Mouse (Mus musculus): Measurements from ENCODE around the gene Glul. TPM values are rescaled to one million over a fixed set of nuclear protein-coding genes. Genes with fewer than 3 reads are reported as not detected.
A peak's percentile ranks its signal among the peaks of the same experiment; 100 is the strongest.

Gene Glul
- polyA plus RNA-seq, 1 experiment, result 31.6 TPM

- no peak overlapping the region for H3K4me3 ChIP-seq (ENCODE audit: insufficient read depth, poor library complexity, severe bottlenecking)
- H3ac ChIP-seq (ENCODE audit: control insufficient read depth, insufficient read length, low read depth), result no peak overlapping the region
- TF ChIP-seq MYOD1 (IDR thresholded peaks at IDR 0.05; ENCODE audit: control insufficient read depth, insufficient read length, low read depth) (no peak), MAX (IDR thresholded peaks at IDR 0.05) (no peak), CEBPB (IDR thresholded peaks at IDR 0.05; ENCODE audit: low read depth) (no peak), CTCF (IDR thresholded peaks at IDR 0.05; ENCODE audit: control insufficient read depth, insufficient read depth, insufficient read length) (no peak), FOSL1 (IDR thresholded peaks at IDR 0.05; ENCODE audit: insufficient read depth, low read length, poor library complexity, severe bottlenecking) (no peak), MYOG (IDR thresholded peaks at IDR 0.05; ENCODE audit: control insufficient read depth, extremely low read depth, insufficient read length) (no peak), USF1 (IDR thresholded peaks at IDR 0.05; ENCODE audit: low read depth) (no peak)
- H3K27me3 ChIP-seq (ENCODE audit: control insufficient read depth, insufficient read depth, insufficient read length), result no peaks in the 10 kb centered on the region
- H3K79me3 ChIP-seq (ENCODE audit: low read depth), result no peaks in the 10 kb centered on the region
- H3K79me2 ChIP-seq (ENCODE audit: control insufficient read depth, insufficient read depth), result no peaks in the 10 kb centered on the region
- no peaks in the 10 kb centered on the region for H3K36me3 ChIP-seq (ENCODE audit: control insufficient read depth, insufficient read depth)
Measured at GRCm38 (mm10) chr1:153957850-153958249, 58.1 kb downstream of the Glul start.

Small RNA genes lying within 50 kb of the gene (microRNA-seq; reads per million reads assigned to microRNA genes)
- 13.9 reads per million, percentile 62 among the genes with 10 or more reads in this experiment for gene Mir8114 (ENCODE audit: borderline microRNAs expressed)

Other genes starting within 250 kb of the Glul start
- gene Rgs8, start 246.9 kb upstream of the Glul start, polyA plus RNA-seq (2012; fragmentation: generic; extraction: Trizol), result under 0.01 TPM
- 2.8 TPM for gene Rgs16, start 159.6 kb upstream of the Glul start, polyA plus RNA-seq (2012; fragmentation: generic; extraction: Trizol)
- 0.07 TPM for gene Rnasel, start 150.5 kb upstream of the Glul start, polyA plus RNA-seq (2012; fragmentation: generic; extraction: Trizol)
- not detected for gene Rgsl1, start 55.8 kb upstream of the Glul start, polyA plus RNA-seq (2012; fragmentation: generic; extraction: Trizol)
- gene Teddm1b, start 25.6 kb upstream of the Glul start, polyA plus RNA-seq (2012; fragmentation: generic; extraction: Trizol), result 0.01 TPM
- not detected for gene Teddm1a, start 8.2 kb upstream of the Glul start, polyA plus RNA-seq (2012; fragmentation: generic; extraction: Trizol)
- gene Teddm2, start 284 bp downstream of the Glul start, polyA plus RNA-seq (2012; fragmentation: generic; extraction: Trizol), result 0.06 TPM

All from C2C12 (cell line).